Mouse (Mus musculus) liver, embryonic 11.5 days (tissue): ENCODE results near the gene Amot. TPM values are rescaled to one million over a fixed set of nuclear protein-coding genes. Genes with fewer than 3 reads are reported as not detected.

Experiments used
- ATAC-seq: fragments of 200-750 bp; cut with Nextera tagmentation; replicated peaks from 2 replicates; pipeline ENCODE4 v1.8.0; 2017; ENCODE audit warnings: moderate number of reproducible peaks, mild to moderate bottlenecking, moderate TSS enrichment, moderate library complexity; ENCODE audit not compliant: low FRiP score
- DNase-seq: peaks from one replicate; pipeline ENCODE4 v3.0.0-alpha.2; 2017; ENCODE audit warnings: low spot score
- H3K27ac ChIP-seq: fragments of 300-500 bp; sonication (generic); 2 replicates; pipeline ENCODE4 v1.5.1; 2014; ENCODE audit warnings: mild to moderate bottlenecking, low read depth, low read length, control low read depth
- H3K27me3 ChIP-seq: fragments of 300-500 bp; sonication (generic); replicated peaks from 2 replicates; pipeline ENCODE4 v1.6.1; 2014; ENCODE audit warnings: low read length, mixed read lengths; ENCODE audit not compliant: control insufficient read depth, insufficient read depth
- H3K36me3 ChIP-seq: fragments of 300-500 bp; sonication (generic); 2 replicates; pipeline ENCODE4 v1.6.1; 2014; ENCODE audit warnings: mild to moderate bottlenecking, low read length, moderate library complexity, mixed read lengths; ENCODE audit not compliant: control insufficient read depth, insufficient read depth
- H3K4me1 ChIP-seq: fragments of 300-500 bp; sonication (generic); replicated peaks from 2 replicates; pipeline ENCODE4 v1.6.1; 2014; ENCODE audit warnings: low read length, mixed read lengths; ENCODE audit not compliant: control insufficient read depth, insufficient read depth
- H3K4me2 ChIP-seq: fragments of 300-500 bp; sonication (generic); 2 replicates; pipeline ENCODE4 v1.6.1; 2014; ENCODE audit warnings: mild to moderate bottlenecking, control low read depth, moderate library complexity
- H3K4me3 ChIP-seq: fragments of 300-500 bp; sonication (generic); 2 replicates; pipeline ENCODE4 v1.5.1; 2014; ENCODE audit warnings: low read depth, low read length, control low read depth
- H3K9ac ChIP-seq: fragments of 300-500 bp; sonication (generic); 2 replicates; pipeline ENCODE4 v1.6.1; 2014; ENCODE audit warnings: low read depth, low read length, control low read depth
- H3K9me3 ChIP-seq: fragments of 300-500 bp; sonication (generic); 2 replicates; pipeline ENCODE4 v1.6.1; 2016; ENCODE audit warnings: low read length, inconsistent platforms, mixed read lengths; ENCODE audit not compliant: control insufficient read depth
- WGBS: fragments of 180-500 bp; shearing (Covaris S2); extraction: QIAGEN DNeasy Blood & Tissue Kit; methylation state at CpG from one replicate; pipeline ENCODE4 v1.1.7; 2014; 5-methylcytosine and 5-hydroxymethylcytosine counted together
- polyA plus RNA-seq: library from polyadenylated mRNA; unstranded; fragments of >200 nt; fragmentation: Nextera tagmentation; extraction: Ambion mirVana; gene quantifications from 2 replicates; pipeline ENCODE4 v1.2.1, GENCODE M21; 2014

Gene Amot
- polyA plus RNA-seq, 1 experiment from 2014 or later, result 11.7 TPM

GRCm38 (mm10) chrX:145414319-145414718 lies 90.7 kb downstream of the Amot start:
- Histone ChIP-seq H3K9me3 (no peaks in the 10 kb centered on the region), H3K4me1 (no peaks in the 10 kb centered on the region), H3K27ac (no peak overlapping the region), H3K36me3 (no peaks in the 10 kb centered on the region), H3K9ac (no peak overlapping the region), H3K4me3 (no peak overlapping the region), H3K27me3 (no peaks in the 10 kb centered on the region), H3K4me2 (no peak overlapping the region)
- 65% methylated on average over 1 of the region's 1 CpGs for WGBS
- ATAC-seq (no peak), DNase-seq (no peak)

GRCm38 (mm10) chrX:145411425-145411824 lies 93.6 kb downstream of the Amot start:
- DNase-seq (no peak), ATAC-seq (no peak)
- H3K4me3 ChIP-seq, result no peak overlapping the region
- no peaks in the 10 kb centered on the region for H3K36me3 ChIP-seq
- H3K9ac ChIP-seq, result no peak overlapping the region
- WGBS, result 67% methylated on average over 6 of the region's 6 CpGs
- H3K4me2 ChIP-seq, result no peak overlapping the region
- H3K4me1 ChIP-seq, result no peaks in the 10 kb centered on the region
- no peaks in the 10 kb centered on the region for H3K9me3 ChIP-seq
- H3K27ac ChIP-seq, result no peak overlapping the region
- no peaks in the 10 kb centered on the region for H3K27me3 ChIP-seq

- H3K9me3 ChIP-seq, result no peaks in the 10 kb centered on the region
- no peak overlapping the region for H3K4me2 ChIP-seq
- no peak overlapping the region for H3K4me3 ChIP-seq
- no peaks in the 10 kb centered on the region for H3K4me1 ChIP-seq
- DNase-seq (no peak), ATAC-seq (peak; percentile 76; the same call in 1 of the 2 replicates)
- H3K9ac ChIP-seq, result no peak overlapping the region
- 34% methylated on average over 4 of the region's 4 CpGs for WGBS
- H3K36me3 ChIP-seq, result no peaks in the 10 kb centered on the region
- H3K27me3 ChIP-seq, result no peaks in the 10 kb centered on the region
- H3K27ac ChIP-seq, result no peak overlapping the region
Observed at GRCm38 (mm10) chrX:145406052-145406451, 98.9 kb downstream of the Amot start.

GRCm38 (mm10) chrX:145401926-145402325 lies 103.1 kb downstream of the Amot start:
- Histone ChIP-seq H3K27me3 (no peaks in the 10 kb centered on the region), H3K4me3 (no peak overlapping the region), H3K36me3 (no peaks in the 10 kb centered on the region), H3K4me2 (no peak overlapping the region), H3K27ac (no peak overlapping the region), H3K4me1 (no peaks in the 10 kb centered on the region), H3K9me3 (no peaks in the 10 kb centered on the region), H3K9ac (no peak overlapping the region)
- WGBS, result 80% methylated on average over 3 of the region's 3 CpGs
- DNase-seq (no peak), ATAC-seq (no peak)

- no peak overlapping the region for H3K27ac ChIP-seq
- no peak overlapping the region for H3K9ac ChIP-seq
- H3K4me1 ChIP-seq, result no peaks in the 10 kb centered on the region
- H3K27me3 ChIP-seq, result no peaks in the 10 kb centered on the region
- no peaks in the 10 kb centered on the region for H3K36me3 ChIP-seq
- 10% methylated on average over 1 of the region's 1 CpGs for WGBS
- H3K4me2 ChIP-seq, result no peak overlapping the region
- ATAC-seq (no peak), DNase-seq (no peak)
- no peaks in the 10 kb centered on the region for H3K9me3 ChIP-seq
- no peak overlapping the region for H3K4me3 ChIP-seq
Observed at GRCm38 (mm10) chrX:145399236-145399635, 105.7 kb downstream of the Amot start.

Other genes starting within 250 kb of the Amot start
- 0.26 TPM in 2 replicates for gene Lhfpl1, start 156.1 kb downstream of the Amot start, polyA plus RNA-seq